Mouse (Mus musculus) megakaryocyte, embryonic 14.5 days (primary cell): Measurements from ENCODE around the gene Ybx2.

Source experiments
- FLI1 ChIP-seq: IDR thresholded peaks from 2 replicates; pipeline ENCODE4 v1.6.1; 2012; ENCODE audit warnings: low read length, inconsistent platforms, mixed read lengths
- GATA1 ChIP-seq: IDR thresholded peaks from 3 replicates; pipeline ENCODE4 v1.6.1; 2012; ENCODE audit warnings: mixed read lengths, low read length, inconsistent platforms, borderline replicate concordance

- no peak for TF ChIP-seq FLI1
- TF ChIP-seq GATA1, result no peak
These were observed 29.8 kb downstream of the Ybx2 start for GRCm38 (mm10) chr11:69965271-69966005.
